Mouse (Mus musculus) heart, adult 8-10 months (tissue): ENCODE measurements around the gene Lgi2. TPM values are rescaled to one million over a fixed set of nuclear protein-coding genes. Genes with fewer than 3 reads are reported as not detected.

ENCODE experiments used
- DNase-seq: peaks from one replicate; pipeline ENCODE4 v3.0.0; 2022; ENCODE audit warnings: low spot score
- total RNA-seq, 4 experiments: library from RNA; stranded (reverse); gene quantifications; 2 replicates each; pipeline ENCODE4 v1.2.4; 2022

Gene Lgi2
- under 1 TPM; 0.47 to 0.97 (median 0.67) TPM for total RNA-seq

DNA sequence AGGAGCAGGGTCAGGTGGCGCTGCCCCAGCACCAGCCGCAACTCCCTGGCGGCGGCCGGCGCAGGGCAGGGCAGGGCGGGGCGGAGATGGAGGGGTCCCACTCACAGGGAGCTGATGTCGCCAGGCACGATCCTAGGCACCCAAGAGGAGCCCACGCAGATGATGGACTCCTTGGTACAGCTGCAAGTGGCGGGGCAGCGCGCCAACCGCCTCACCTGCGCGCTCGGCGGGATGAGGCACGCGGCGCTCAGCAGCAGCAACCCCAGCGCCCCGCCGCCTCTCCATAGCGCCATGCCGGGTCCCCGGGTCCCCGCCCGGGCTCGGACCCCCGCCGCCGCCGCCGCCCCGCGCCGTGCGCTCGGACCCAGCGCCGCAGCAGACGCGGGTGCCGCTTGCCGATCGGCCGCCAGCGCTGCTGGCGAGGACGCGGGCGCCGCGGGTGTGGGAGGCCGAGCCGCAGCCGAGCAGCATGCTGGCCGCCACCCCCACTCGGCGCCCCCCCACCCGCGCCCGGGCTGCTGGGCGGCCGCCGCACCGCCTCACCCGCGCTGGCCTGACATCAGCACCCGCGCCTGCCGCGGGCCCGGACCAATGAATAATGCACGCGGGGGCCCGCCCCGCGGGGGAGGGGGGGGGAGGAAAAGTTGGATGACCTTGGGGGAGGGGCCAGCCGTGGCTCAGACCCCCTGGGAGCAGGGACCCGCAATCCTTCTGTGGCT is at the start of gene Lgi2:
Gene Lgi2, minus strand, starts transcription at position 650 of the 719 bp plus-strand sequence.
- no peak for DNase-seq

DNA sequence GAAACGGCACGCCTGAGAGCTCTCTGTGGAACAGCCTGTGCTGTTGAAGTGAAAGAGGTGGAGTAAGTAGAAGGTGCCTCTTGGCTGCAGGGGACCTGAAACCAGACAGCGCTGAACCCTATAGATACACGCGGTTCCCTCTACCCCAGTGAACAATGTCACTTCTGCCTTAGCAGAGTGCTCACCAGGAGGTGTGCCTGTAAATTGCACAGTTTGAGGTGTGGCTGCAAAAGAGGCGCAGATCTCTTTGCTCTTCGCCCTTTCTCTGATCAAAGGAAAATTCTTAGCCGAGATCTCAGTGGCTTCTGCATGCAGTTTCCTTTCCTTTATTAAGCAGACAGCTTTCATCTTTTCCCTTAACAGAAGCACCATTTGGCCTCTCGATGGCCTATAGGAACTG is 49.2 kb upstream of the Lgi2 start:
- DNase-seq = no peak

DNA sequence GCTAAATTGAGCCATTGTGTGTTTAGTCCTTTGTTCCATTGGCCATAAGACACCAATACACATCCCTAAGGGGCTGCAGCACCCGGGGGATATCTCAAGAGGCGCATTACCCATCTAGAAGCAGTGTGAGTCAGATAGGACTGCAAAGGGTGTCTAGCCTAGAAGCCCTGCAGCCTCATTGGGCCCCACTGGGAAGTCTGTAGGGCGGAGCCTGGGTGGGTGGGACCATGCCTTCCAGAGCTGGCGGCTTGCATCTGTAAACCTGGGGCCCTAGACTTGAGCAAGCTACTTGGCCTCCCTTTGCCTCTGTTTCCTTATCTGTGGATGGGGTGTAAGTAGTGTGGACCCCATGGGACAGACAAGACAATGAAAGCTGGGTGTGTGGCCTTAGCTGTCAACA is 48.4 kb upstream of the Lgi2 start:
- no peak for DNase-seq

DNA sequence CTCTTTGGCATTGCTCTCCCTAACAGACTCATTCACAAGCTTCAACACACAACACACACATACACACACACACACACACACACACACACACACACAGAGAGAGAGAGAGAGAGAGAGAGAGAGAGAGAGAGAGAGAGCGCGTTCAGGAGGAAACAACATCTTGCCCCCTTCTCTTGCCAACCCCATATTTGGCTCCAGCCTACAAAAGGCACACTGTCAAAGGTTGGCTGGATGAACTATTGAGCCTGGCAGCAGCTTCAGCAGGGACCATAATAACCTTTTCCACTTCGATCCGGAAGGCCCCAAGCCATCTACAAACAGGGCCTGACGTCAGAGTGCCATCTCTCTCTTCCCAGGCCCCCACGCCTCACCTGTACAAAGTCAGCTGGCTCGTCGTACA is 46.5 kb upstream of the Lgi2 start:
- no peak for DNase-seq

DNA sequence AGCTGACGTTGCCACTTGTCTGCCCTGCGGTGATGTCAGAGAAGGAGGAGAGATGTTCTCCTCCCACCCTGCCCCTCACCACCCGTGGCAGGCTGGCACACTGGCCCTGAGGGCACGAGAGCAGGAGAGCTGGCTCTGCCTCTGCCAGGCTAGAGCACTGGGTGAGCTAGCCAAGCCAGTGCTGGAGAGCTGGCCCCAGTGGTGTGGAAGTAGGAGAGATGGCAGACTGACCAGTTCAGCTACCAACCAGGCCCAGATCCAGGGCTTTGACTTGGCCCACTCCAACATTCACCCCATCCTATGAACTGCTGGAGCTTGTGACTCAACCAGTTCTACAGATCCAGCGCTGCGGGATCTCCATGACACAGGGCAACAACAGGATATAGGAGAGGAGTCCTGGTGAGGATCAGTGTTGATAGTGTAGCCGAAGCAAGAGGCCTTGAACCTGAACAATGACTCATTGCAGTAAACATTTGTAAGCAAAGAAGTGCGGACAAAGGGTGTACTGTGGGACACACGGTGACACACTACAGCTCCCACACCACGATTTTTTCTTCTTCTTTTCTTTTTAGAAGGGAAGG is 45.1 kb upstream of the Lgi2 start:
- no peak for DNase-seq

DNA sequence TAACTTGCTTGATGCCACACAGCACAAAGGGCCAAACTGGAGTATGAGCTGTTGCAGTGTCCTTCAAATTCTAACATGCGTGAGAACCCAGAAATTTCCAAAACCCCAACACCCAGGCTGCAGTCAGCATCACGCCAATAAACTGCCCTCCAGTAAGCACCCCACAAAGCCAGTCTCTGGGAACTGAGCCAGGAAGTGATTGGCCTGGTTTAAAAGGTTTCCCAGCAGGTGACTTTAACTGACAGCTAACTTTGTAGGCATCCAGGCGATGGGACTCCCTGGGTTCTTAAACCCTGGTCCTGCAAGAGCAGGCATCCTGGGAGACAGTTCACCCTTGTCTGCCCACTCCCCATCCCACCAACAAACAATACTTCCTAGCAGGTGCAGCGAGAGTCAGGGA is 44.0 kb upstream of the Lgi2 start:
- no peak for DNase-seq

DNA sequence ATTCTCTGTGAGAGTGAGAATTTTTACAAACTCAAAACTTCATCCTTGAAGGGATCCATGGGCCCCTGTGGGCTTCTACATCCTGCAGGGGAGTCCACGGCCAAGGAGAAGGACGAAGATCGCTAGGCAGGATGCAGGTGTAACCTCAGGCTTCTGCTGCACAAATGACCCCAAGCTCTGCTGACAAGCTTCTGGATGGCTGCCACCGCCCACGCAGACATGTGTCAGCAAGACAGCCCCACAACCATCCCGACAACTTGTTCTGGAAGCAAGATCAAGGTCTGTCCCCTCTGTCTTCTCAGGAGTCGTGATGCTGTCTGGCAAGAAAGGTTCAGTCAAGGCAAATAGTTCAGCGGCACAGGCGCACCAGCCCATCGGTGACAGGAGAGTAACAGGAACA is 43.4 kb upstream of the Lgi2 start:
- DNase-seq = no peak

DNA sequence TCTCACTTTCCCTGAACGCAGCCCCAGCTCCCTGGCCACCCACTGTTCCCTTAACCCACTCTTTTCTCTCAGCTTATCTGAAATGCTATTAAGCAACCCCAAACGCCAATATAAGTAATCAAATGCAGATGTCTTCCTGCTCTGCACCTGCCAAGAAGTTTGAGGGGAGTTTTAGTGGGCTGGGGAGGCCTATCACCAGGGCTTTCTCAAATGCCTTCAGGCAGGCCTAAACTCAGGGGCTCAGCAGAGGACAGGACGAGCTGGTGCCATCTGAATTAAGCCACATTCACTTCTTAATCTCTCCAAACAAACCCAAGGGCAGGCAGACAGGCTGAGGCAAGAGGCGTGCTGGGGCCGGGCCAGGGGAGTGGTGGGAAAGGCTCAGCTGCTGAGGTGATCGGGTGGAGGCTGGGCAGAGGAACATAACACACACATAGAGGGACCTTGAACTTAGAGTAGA is 38.4 kb upstream of the Lgi2 start:
- DNase-seq = no peak

DNA sequence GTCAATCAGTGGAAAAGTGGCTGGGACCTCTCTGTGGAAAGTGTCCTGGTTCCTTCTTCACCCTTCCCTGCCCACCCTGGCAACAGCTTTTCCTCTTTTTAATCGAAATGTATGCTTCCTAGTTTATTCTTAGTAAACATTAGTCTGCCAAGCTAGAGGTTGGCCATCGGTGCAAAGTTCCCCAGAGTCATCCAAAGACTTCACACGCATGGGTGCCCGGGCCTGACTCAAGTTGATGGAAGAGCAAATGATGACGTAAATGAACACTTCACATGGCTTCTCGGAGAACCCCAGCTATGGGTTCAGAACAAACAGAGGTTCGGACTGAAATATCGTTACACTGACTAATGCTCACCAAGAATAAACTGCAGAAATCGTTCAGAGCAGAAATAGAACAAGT is 24.4 kb upstream of the Lgi2 start:
- no peak for DNase-seq

DNA sequence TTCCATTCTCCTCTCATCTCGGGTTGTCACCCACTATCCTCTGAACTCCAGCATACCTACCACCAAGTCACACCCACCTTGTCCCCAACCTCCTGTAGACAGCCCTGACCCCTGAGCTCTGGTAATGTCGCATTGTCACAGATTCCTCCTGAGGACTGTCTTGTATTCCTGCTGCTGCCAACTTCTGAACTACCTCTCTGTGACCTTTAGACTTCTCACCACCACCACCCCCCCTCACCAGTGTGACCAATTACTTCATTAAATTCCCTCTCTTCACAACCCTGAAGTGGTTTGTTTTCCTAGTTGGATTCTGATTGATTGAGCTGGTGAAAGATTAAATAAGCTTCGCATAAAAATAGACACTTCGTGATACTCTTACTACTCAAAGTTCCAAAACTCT is 22.4 kb upstream of the Lgi2 start:
- no peak for DNase-seq

DNA sequence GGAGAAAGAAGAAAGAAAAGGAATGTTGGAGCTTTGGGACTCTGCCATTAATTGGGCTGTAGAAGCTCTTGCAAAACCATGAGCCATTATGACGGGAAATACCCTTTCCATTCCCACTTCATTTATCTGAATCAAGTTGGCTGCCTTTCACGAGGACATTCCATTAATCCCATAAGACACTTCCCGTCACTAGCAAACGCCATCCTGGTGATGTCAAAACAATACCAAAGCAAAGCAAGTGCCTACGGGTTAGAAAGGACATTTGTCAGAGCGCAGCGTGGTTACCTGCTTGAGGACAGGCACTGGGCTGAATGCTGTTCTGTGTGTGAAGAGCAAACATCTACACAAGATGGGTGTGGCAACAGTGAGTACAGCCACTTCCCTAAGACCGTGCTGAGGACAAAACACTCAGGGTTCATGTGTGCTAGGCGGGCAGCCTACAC is 21.1 kb upstream of the Lgi2 start:
- DNase-seq = peak; percentile 13

DNA sequence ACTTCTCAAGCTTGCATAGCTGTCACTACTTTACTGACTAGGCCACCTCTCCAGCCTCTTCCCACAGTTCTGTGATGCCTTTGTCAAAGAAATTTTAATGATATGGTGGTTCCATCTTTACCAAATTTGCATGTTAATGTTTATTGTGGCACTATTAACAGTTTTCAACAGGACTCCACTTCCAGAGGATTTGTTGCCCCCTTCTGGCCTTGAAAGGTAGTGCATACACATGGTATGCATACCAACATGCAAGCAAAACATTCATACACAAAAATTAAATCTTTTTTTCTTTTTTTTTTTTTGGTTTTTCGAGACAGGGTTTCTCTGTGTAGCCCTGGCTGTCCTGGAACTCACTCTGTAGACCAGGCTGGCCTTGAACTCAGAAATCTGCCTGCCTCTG is 6.3 kb upstream of the Lgi2 start:
- no peak for DNase-seq

DNA sequence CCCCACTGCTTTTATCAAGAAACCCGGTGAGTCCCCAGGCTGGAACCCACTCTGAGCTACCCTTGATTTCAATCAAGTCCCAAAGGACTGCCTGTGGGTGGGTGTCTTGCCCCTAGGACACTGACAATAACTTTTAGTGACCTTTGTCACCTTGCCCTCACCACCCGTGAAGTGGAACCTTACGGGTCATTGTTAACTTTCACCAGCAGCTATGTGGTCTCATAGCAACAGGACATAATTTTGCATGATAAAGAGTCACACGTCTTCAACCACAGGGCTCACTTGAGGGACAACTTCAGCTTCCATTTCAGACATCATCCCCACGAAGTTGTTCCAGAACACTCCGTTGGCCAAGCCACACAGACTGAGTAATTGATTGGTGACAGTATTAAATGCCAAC is 4.5 kb upstream of the Lgi2 start:
- no peak for DNase-seq

DNA sequence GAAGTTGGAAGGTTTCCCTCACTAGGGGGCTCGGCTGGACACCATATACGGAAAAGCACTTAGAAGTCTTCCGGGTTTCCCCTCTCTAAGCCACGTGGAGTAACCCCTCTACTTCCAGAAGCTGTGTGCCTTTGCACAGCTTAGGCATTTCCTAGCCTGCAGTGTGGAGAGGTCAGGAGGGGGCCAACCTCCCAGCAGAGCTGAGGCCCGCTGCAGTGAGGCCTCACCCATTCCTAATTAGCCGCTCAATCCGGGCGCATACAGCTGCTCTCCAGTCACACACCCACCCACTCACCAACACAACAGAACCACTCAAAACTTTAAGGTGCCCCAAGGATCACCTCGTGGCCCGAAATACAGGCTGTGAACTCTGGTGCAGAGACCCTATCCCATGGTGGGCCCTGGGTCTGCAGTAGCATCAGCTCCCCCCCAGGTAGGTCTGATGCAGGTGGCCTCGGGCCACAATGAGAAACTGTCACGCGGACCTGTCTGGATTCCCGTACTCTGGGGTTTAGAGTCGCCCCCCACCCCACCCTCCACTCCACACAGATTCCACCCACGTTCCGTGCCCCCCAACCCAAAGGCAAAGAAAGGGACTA is 949 bp downstream of the Lgi2 start:
- DNase-seq = no peak

DNA sequence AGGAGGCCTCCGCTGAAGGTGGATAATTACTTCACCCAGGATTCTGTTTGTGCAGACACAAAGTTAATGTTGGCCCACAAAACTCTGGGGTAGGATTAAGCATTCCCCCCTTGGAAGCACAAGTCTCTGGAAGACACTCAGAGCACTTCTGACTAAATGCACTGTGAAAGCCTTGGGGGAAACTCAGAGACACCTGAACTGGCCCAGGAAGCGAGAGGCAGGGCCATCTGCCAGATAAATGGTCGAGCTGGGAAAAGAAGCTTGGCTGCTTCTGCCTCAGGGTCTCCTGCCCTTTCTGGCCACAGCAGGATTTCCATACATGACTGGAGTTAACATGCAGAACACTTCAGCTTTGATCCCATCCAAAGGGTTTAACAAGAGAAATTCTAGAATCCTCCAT is 1.9 kb downstream of the Lgi2 start:
- DNase-seq = no peak

DNA sequence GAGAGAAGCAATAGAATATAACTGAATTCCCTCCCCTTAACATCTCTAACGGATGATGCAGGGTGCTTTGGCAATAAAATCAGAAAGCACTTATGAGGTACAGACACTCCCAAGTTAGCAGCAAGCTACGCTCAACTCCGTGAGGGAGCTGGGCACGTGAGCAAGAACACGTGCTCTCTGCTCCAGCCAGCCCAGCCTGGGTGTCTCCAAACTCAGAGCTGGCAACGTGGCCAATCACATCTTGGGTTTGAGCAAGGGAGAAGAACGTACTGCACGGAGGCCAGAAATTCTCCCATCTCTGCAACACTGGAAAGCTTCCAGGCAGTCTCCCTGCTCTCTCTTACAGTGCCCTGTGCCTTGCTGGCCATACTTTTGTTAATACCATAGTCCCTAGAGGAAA is 6.0 kb downstream of the Lgi2 start:
- peak; percentile 31 for DNase-seq

DNA sequence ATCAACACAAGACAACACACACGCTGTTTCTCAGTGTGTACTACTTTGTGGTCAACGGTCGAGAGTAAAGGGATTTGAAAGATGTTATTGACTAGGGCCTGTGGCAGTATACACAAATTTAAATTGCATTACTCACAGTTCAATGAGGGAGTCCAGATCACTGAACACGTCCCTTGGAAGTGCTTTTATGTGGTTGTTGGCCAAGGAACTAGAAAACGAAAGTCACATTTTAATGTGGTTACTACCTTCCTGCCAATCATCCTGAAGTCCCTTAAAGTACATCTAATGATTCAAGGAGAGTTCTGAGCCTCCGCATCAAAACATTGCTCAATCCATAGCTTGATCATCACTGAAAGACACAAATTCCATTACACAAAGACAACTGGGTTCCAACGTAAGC is 10.7 kb downstream of the Lgi2 start:
- DNase-seq = no peak

DNA sequence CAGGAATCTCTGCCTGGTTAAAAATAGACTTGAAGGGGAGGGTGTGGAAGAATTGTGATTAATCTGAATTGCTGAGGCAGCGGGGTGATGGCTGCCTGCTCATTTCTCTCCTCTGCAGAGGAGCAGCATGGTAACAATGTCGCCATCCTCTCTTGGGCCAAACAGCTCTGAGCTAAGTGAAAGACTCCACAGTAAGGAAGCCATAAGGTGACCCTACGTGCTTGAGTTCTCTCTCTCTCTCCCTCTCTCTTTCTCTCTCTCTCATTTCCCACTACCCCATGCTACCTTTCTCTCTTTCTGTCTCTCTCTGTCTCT is 15.0 kb downstream of the Lgi2 start:
- no peak for DNase-seq

DNA sequence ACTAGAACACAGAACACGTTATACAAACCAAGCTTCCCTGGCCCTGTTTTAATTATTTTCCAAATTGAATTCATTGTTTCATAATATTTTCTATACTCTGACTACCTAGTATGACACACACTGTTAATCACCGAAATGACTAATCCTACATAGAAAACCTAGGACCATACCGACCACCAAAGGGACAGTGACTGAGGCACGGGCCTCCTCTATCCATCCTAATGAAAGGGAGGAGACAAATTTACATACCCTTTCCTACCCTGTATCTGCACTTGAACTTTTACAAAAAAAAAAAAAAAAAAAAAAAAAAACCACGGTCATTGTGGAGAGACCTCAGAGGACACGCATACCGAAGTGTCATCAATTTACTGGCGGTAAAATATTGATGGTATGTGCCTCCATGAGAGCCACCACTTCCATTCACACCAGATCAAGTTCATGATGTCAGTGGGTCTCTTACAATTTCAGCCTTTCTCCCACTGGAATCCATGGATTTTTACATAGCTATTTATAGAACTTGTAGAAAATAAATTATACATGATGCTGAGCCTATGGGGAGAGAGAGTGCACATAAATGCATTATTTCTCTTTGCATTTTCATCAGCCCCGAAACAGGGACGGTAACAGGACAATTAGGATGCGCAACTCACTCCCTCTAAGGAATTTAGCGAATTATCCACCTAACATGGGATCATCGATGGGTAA is 15.5 kb downstream of the Lgi2 start:
- DNase-seq = no peak

DNA sequence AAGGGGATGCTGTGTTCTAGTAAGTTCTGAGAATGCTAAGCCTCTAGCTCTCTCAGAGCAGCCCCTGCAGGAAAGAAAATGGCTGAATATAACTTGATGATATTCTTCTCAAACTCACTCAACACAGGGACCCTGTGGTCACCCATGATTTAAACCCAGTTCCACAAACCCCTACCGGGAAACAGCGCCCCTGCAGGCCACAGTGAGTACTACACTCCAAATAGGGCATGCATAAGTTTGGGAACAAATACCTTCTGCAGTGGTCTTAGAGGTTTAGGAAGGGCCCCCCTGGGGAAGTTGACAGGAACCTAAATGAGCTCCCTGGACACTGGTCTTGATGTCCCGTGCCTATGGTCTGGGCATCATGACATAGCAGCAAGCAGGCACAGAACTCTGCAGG is 19.3 kb downstream of the Lgi2 start:
- DNase-seq = no peak

DNA sequence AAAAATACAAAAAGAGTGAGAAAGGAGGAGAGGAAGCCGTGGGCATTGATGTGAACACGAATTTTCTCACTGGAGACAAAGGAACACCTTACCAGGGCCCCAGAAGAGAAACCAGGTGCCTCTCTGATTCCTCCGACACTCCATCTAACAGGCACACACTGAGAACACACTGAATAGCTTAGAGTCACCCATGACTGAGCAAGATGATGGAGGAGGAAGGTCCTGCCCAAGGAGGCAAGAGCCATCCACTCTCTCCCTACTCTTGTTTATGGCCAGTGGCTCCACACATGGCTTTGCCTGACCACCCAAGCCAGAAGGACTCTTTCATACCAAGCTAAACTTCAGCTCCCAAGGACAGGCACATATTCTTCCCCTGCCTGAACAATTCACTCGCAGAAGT is 22.5 kb downstream of the Lgi2 start:
- no peak for DNase-seq

DNA sequence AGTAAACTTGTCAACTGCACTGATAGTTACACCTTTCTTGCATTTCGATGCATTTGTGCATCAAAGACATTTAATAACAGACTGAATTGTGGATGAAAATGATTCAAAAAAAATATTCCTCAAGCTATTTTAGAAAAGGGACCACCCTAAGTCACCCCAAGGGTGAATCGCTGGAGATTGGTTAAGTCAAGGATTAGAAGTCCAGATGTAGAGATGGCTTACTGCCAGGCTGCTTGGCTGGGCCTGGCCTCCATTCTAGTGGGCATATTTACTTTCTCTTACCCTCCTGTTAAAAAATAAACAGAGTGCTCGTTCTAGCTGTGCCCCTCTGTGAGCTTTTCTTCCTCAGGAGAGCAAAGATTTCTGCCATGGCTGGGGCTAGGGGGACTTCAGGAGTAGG is 26.1 kb downstream of the Lgi2 start:
- DNase-seq = no peak

DNA sequence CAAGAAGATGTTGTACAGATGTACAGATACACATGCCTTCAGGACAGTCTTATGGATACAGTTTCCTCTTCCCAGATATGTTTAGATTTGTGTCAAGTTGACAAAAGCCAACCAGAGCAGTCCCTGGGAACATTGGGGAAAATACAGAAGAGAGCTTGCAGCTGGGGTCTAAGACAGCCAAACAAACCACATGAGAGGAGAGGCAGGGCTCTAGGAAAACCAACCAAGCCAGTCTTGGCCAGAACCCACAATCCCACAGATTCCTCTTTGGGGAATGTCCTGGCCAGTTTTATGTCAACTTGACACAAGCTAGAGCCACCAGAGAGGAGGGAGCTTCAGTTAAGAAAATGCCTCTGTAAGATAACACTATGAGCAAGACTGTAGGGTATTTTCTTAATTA is 26.8 kb downstream of the Lgi2 start:
- DNase-seq = peak; percentile 19
